Mouse (Mus musculus) embryonic facial prominence, embryonic 11.5 days (tissue): ENCODE data around the gene Gm17026. TPM values are rescaled to one million over a fixed set of nuclear protein-coding genes. Genes with fewer than 3 reads are reported as not detected.
"Not testable (repeated sequence)": the region's sequence is repeated elsewhere in the genome, so short reads cannot be mapped to it uniquely, and the experiment has no call there.

Source experiments
- ATAC-seq: fragments of 200-750 bp; cut with Nextera tagmentation; replicated peaks from 2 replicates; pipeline ENCODE4 v1.8.0; 2017; ENCODE audit warnings: low read depth; ENCODE audit not compliant: insufficient number of reproducible peaks, low FRiP score, low TSS enrichment
- DNase-seq: peaks from one replicate; pipeline ENCODE4 v3.0.0-alpha.2; 2015; ENCODE audit warnings: low spot score
- H3K27ac ChIP-seq: fragments of 300-500 bp; sonication (generic); replicated peaks from 2 replicates; pipeline ENCODE4 v1.5.1; 2014; ENCODE audit warnings: mild to moderate bottlenecking, low read depth, low read length, control low read depth
- H3K27me3 ChIP-seq: fragments of 300-500 bp; sonication (generic); 2 replicates; pipeline ENCODE4 v1.6.1; 2014; ENCODE audit warnings: mild to moderate bottlenecking, low read length, moderate library complexity, mixed read lengths; ENCODE audit not compliant: control insufficient read depth, insufficient read depth
- H3K36me3 ChIP-seq: fragments of 300-500 bp; sonication (generic); replicated peaks from 2 replicates; pipeline ENCODE4 v1.6.1; 2014; ENCODE audit warnings: low read depth, mild to moderate bottlenecking, low read length, moderate library complexity, mixed read lengths; ENCODE audit not compliant: control insufficient read depth, insufficient read depth
- H3K4me1 ChIP-seq: fragments of 300-500 bp; sonication (generic); 2 replicates; pipeline ENCODE4 v1.6.1; 2014; ENCODE audit warnings: low read length, mixed read lengths; ENCODE audit not compliant: control insufficient read depth, insufficient read depth
- H3K4me2 ChIP-seq: fragments of 300-500 bp; sonication (generic); 2 replicates; pipeline ENCODE4 v1.6.1; 2014; ENCODE audit warnings: low read depth, mild to moderate bottlenecking, control low read depth, low read length, moderate library complexity
- H3K4me3 ChIP-seq: fragments of 300-500 bp; sonication (generic); 2 replicates; pipeline ENCODE4 v1.5.1; 2014; ENCODE audit warnings: low read depth, low read length, control low read depth
- H3K9ac ChIP-seq: fragments of 300-500 bp; sonication (generic); replicated peaks from 2 replicates; pipeline ENCODE4 v1.6.1; 2014; ENCODE audit warnings: mild to moderate bottlenecking, control low read depth, low read length
- H3K9me3 ChIP-seq: fragments of 300-500 bp; sonication (generic); replicated peaks from 2 replicates; pipeline ENCODE4 v1.6.1; 2016; ENCODE audit warnings: mild to moderate bottlenecking, low read length, inconsistent platforms, mixed read lengths; ENCODE audit not compliant: control insufficient read depth
- WGBS: fragments of 180-500 bp; shearing (Covaris S2); extraction: QIAGEN DNeasy Blood & Tissue Kit; methylation state at CpG from one replicate; pipeline ENCODE4 v1.1.7; 2014; 5-methylcytosine and 5-hydroxymethylcytosine counted together
- microRNA-seq: library from miRNA; unstranded; fragments of <30 nt; microRNA quantifications from one replicate; pipeline ENCODE4, GENCODE M21; 2016; ENCODE audit warnings: borderline number of aligned reads
- polyA plus RNA-seq: library from polyadenylated mRNA; unstranded; fragments of >200 nt; fragmentation: Nextera tagmentation; extraction: Ambion mirVana; gene quantifications from 2 replicates; pipeline ENCODE4 v1.2.1, GENCODE M21; 2014

Gm17026 gene
- not detected in 2 replicates for polyA plus RNA-seq

GRCm38 (mm10) chr14:42259948-42260347 lies at the start of gene Gm17026:
Gene Gm17026 (minus strand): TSS chr14:42260048.
- no CpG with 5 or more reads among the region's 3 CpGs for WGBS
- not testable (repeated sequence) for H3K36me3 ChIP-seq, H3K4me3 ChIP-seq, H3K27ac ChIP-seq, ATAC-seq, H3K9me3 ChIP-seq, H3K4me2 ChIP-seq, H3K9ac ChIP-seq, H3K27me3 ChIP-seq, H3K4me1 ChIP-seq, DNase-seq

- not testable (repeated sequence) for H3K4me2 ChIP-seq, H3K4me3 ChIP-seq, H3K4me1 ChIP-seq, H3K9ac ChIP-seq, H3K27me3 ChIP-seq, ATAC-seq, H3K27ac ChIP-seq, H3K9me3 ChIP-seq, DNase-seq, H3K36me3 ChIP-seq
- no CpG with 5 or more reads among the region's 3 CpGs for WGBS
These were observed 37.4 kb upstream of the Gm17026 start, which contains the start of gene Gm9611 for GRCm38 (mm10) chr14:42297258-42297657. Gene Gm9611 (minus strand): TSS chr14:42297358.

GRCm38 (mm10) chr14:42216766-42217537 lies 42.9 kb downstream of the Gm17026 start:
- not testable (repeated sequence) for H3K27me3 ChIP-seq, H3K4me3 ChIP-seq, H3K9ac ChIP-seq, ATAC-seq, H3K4me1 ChIP-seq, H3K36me3 ChIP-seq, H3K4me2 ChIP-seq, H3K9me3 ChIP-seq, DNase-seq, H3K27ac ChIP-seq
- WGBS, result 77% methylated on average over 8 of the region's 10 CpGs

Small RNA genes lying within 50 kb of the gene (microRNA-seq; reads per million reads assigned to microRNA genes)
- gene Gm25208, result not detected
- not detected for gene Gm25892

Other genes starting within 250 kb of the Gm17026 start
- gene Gm7951, start 142.7 kb downstream of the Gm17026 start, polyA plus RNA-seq, result not detected in 2 replicates
- not detected in 2 replicates for gene Gm17027, start 97.4 kb downstream of the Gm17026 start, polyA plus RNA-seq
- gene Gm3573, start 69.3 kb downstream of the Gm17026 start, polyA plus RNA-seq, result not detected in 2 replicates
- gene Gm9611, start 37.3 kb upstream of the Gm17026 start, polyA plus RNA-seq, result not detected in 2 replicates
- gene Gm7995, start 50.2 kb upstream of the Gm17026 start, polyA plus RNA-seq, result not detected in 2 replicates
- gene Gm8005, start 179.6 kb upstream of the Gm17026 start, polyA plus RNA-seq, result not detected in 2 replicates
- gene Gm8011, start 203.8 kb upstream of the Gm17026 start, polyA plus RNA-seq, result not detected in 2 replicates
- gene Gm8020, start 242.3 kb upstream of the Gm17026 start, polyA plus RNA-seq, result not detected in 2 replicates